Mouse (Mus musculus): Measurements from ENCODE around the gene Pink1.
"Not testable (repeated sequence)": the region's sequence is repeated elsewhere in the genome, so short reads cannot be mapped to it uniquely, and the experiment has no call there.

The Pink1 gene

GRCm38 (mm10) chr4:138342778-138343177 is 16.7 kb upstream of the Pink1 start:
- DNase-seq (ENCODE audit: low read depth in 2 of 2, low spot score in 2 of 2) = no peak

- DNase-seq (ENCODE audit: low read depth in 2 of 2, low spot score in 2 of 2) = no peak
Observed at GRCm38 (mm10) chr4:138342048-138342447, 15.9 kb upstream of the Pink1 start.

- DNase-seq (ENCODE audit: low read depth in 2 of 2, low spot score in 2 of 2) = no peak
Observed at GRCm38 (mm10) chr4:138341393-138341792, 15.3 kb upstream of the Pink1 start.

GRCm38 (mm10) chr4:138339963-138340362 is 13.9 kb upstream of the Pink1 start:
- DNase-seq (ENCODE audit: low read depth in 2 of 2, low spot score in 2 of 2) = peak in 1 of 2 experiments; percentile 26

- DNase-seq (ENCODE audit: low read depth in 2 of 2, low spot score in 2 of 2) = no peak
Observed at GRCm38 (mm10) chr4:138337341-138337740, 11.2 kb upstream of the Pink1 start.

- DNase-seq (ENCODE audit: low read depth in 2 of 2, low spot score in 2 of 2) = no peak
Observed at GRCm38 (mm10) chr4:138336876-138337275, 10.8 kb upstream of the Pink1 start.

GRCm38 (mm10) chr4:138335648-138336047 is 9.5 kb upstream of the Pink1 start:
- no peak for DNase-seq (ENCODE audit: low read depth in 2 of 2, low spot score in 2 of 2)

- DNase-seq (ENCODE audit: low read depth in 2 of 2, low spot score in 2 of 2) = no peak
Observed at GRCm38 (mm10) chr4:138335036-138335435, 8.9 kb upstream of the Pink1 start.

GRCm38 (mm10) chr4:138333135-138333534 is 7.0 kb upstream of the Pink1 start:
- no peak for DNase-seq (ENCODE audit: low read depth in 2 of 2, low spot score in 2 of 2)

GRCm38 (mm10) chr4:138331647-138332046 is 5.5 kb upstream of the Pink1 start:
- DNase-seq (ENCODE audit: low read depth in 2 of 2, low spot score in 2 of 2) = no peak

GRCm38 (mm10) chr4:138330264-138330671 is 4.2 kb upstream of the Pink1 start:
- no peak for DNase-seq (ENCODE audit: low read depth in 2 of 2, low spot score in 2 of 2)

GRCm38 (mm10) chr4:138327891-138328470 is 1.9 kb upstream of the Pink1 start:
- DNase-seq (ENCODE audit: low read depth in 2 of 2, low spot score in 2 of 2) = no peak

GRCm38 (mm10) chr4:138327155-138327554 is 1.0 kb upstream of the Pink1 start:
- not testable (repeated sequence) for DNase-seq (ENCODE audit: low read depth in 2 of 2, low spot score in 2 of 2)

GRCm38 (mm10) chr4:138325466-138326076 is 536 bp downstream of the Pink1 start:
- DNase-seq (ENCODE audit: low read depth in 2 of 2, low spot score in 2 of 2) = peak; percentile 87 to 94

- no peak for DNase-seq (ENCODE audit: low read depth in 2 of 2, low spot score in 2 of 2)
Observed at GRCm38 (mm10) chr4:138324451-138324850, 1.7 kb downstream of the Pink1 start.

- DNase-seq (ENCODE audit: low read depth in 2 of 2, low spot score in 2 of 2) = no peak
Observed at GRCm38 (mm10) chr4:138323753-138324152, 2.4 kb downstream of the Pink1 start.

GRCm38 (mm10) chr4:138322692-138323091 is 3.4 kb downstream of the Pink1 start:
- DNase-seq (ENCODE audit: low read depth in 2 of 2, low spot score in 2 of 2) = no peak

GRCm38 (mm10) chr4:138321488-138321887 is 4.6 kb downstream of the Pink1 start:
- DNase-seq (ENCODE audit: low read depth in 2 of 2, low spot score in 2 of 2) = no peak

GRCm38 (mm10) chr4:138320711-138321110 is 5.4 kb downstream of the Pink1 start:
- no peak for DNase-seq (ENCODE audit: low read depth in 2 of 2, low spot score in 2 of 2)

- peak; percentile 85 to 86 for DNase-seq (ENCODE audit: low read depth in 2 of 2, low spot score in 2 of 2)
Observed at GRCm38 (mm10) chr4:138319508-138319907, 6.6 kb downstream of the Pink1 start.

- peak; percentile 37 to 56 for DNase-seq (ENCODE audit: low read depth in 2 of 2, low spot score in 2 of 2)
Observed at GRCm38 (mm10) chr4:138318509-138319266, 7.4 kb downstream of the Pink1 start.

- DNase-seq (ENCODE audit: low read depth in 2 of 2, low spot score in 2 of 2) = no peak
Observed at GRCm38 (mm10) chr4:138316369-138316768, 9.7 kb downstream of the Pink1 start.
